Mouse (Mus musculus) inflammation-experienced regulatory T-cells (primary cell): Measurements from ENCODE around the gene Rmdn3. TPM values are rescaled to one million over a fixed set of nuclear protein-coding genes. Genes with fewer than 3 reads are reported as not detected.

ENCODE experiments used
- polyA plus RNA-seq, 2 experiments: library from polyadenylated mRNA; unstranded; fragments of 100-300 nt; shearing (Covaris generic); gene quantifications; one replicate each; pipeline ENCODE4 v1.2.1; 2017

Rmdn3 gene
- 10 to 100 TPM; 22.2 to 26.8 TPM for polyA plus RNA-seq

DNA sequence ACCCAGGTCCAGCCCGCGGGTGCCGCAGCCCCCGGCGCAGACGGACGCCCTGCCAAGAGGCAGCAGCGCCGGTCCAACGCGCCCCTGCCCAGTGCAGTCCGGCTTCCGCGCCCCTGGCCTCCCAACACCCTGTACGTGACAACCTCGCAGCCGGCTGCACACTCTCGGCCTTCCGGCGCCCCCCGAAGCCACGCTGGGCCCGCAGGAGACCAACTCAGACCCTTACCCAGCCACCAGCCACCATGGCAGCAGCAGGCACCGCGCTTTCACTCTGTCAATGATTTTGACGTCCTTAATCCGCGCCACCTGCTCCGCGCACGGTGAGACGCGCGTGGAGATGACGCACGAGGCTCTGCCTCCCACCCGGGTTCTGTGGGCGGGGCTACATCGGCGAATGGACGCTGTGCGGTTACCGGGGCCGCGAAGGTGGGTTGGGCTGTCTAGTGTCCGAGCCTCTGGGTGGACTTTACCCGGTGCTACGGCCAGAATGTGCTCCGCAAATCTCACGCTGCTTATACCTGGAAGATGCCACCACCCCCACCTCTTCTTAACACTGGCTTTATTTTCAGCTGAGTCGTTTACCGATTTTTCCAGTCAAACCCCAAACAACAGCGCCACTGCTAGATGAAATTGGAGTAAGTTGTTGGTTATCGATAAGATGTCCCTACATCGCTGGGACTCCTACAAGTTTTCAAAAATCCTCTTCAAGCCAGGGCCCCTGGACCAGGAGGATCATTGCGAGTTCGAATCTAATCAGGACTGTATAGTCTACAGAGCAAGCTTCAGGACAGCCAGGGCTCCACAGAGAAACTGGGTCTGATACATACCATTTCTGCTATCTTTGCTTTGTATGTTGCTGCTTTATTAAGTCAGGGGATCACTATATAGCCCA is at the start of gene Rmdn3:
TSS of gene Rmdn3 (minus strand) at position 354 of the 892 bp plus-strand sequence.

DNA sequence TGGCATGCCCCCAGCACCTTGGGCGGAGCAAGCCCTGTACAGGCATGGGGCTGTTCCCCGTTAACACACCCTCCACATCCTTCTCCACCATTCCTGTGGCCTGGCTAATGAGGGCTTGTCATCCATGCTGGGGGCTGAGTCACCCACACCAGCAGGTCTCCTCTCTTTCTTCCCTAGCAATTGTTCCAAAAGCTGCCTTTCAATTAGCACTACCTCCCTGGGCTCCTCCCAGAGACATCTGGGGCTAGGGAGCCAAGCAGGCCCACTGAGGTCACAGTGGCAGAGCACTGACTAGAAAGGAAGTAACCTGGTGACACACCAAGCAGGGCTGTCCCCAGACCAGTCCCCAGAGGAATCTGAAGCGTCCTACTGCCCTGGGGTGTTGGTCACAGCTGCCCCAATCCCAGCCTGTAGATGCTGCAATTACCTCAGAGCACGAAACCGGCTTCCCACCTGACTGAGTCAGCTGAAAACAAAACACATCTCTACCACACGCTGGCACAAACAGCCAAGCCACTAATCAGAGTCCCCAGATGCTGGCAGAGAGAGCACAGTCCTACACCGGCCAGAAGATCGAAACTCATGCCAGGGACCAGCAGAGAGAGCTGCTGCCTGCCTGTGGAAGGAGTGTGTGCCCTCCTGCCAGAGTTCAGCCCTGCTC is 17.3 kb upstream of the Rmdn3 start, which contains the start of gene Gm14137:
TSS of gene Gm14137 (plus strand) at position 519 of the 661 bp plus-strand sequence.

DNA sequence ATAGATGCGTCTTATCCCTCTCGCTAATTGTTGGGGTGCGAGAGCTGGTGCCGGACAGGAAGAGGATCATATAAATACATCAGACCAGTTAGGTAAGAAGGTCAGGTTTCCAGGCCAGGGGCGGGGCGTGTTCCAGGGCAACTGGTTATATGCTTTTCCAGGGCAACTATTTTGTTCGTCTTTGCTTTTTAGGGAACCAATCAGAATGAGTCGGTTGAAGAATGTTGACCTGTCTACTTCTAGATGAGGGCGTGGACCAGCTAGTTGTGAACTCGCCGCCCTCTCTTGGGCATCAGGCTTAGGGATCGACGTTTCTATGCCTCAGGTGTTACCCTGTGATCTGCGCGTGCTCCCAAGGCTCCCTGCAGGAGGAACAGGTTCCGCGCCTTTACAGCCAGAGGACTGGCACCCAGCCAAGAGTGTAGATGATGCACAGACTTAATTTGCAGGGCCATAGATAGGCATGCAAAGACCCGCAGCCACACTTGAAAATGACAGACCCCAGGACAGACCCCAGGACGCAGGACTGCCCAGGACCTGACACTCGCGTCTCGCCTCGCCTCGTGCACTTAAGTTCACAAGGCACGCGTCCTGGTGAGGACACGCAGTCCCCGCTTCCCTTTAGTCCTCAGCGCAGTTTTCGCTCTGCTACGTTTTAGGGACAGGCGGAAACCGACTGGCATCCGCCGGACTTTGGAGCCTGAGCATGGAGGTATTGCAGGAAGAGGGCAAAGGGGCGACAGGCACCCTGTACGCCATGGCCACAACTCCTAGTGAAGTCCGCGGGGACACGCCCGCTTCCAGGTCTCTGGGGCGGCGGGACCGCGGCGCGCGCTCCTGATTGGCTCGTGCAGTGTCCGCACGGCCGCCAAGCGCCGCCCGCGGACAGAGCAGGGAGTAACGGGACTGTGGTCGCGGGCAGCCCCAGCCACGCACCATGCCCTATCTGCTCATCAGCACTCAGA is 10.3 kb upstream of the Rmdn3 start, which contains the start of gene Gchfr:
TSS of gene Gchfr (plus strand) at position 873 of the 965 bp plus-strand sequence.

DNA sequence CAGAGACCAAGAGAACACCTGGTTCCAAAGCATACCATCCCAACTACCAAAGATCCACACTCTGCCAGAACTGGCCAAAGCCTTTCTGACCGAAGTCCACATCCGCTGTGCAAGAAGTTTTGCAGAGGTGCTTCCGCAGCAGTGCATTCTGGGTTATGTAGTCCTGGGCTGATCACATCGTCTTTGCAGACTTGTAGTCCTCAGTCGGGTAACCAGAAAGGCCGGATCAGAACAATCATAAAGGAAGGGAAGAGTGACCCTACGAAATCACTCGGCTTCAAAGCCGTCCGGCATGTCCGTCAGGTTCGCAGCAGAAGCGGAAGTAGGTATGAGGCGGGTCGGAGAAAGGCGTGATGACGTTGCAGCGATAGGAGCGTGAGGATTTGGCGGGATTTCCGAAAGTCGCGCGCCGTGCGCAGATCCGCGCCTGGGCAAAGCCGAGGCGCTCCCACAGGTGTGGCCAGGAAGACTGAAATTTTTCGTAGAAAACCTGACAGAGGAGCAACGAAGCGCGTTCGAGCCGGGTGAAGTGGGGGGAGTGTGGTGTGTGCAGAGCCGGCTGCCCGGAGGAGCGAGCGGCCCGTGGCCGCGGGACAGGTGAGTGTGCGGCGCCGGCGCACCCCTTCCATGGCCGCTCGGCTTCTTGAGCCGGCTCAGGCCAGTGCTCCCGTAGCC is 44.3 kb downstream of the Rmdn3 start, which contains the start of gene Rad51:
TSS of gene Rad51 (plus strand) at position 356 of the 675 bp plus-strand sequence.

Other genes with a start within 250 kb of the Rmdn3 start
- gene Chst14, start 230.5 kb downstream of the Rmdn3 start, polyA plus RNA-seq: 1 to 10 TPM; 4.5 to 7.9 TPM
- 10 to 100 TPM; 20.8 to 30.6 TPM for gene Ccdc32, start 127.6 kb downstream of the Rmdn3 start, polyA plus RNA-seq
- 1 to 10 TPM; 1.2 to 3.8 TPM for gene Rpusd2, start 122.2 kb downstream of the Rmdn3 start, polyA plus RNA-seq
- gene Knl1, start 109.9 kb downstream of the Rmdn3 start, polyA plus RNA-seq: under 1 TPM; 0.52 to 0.94 TPM
- gene Rad51, start 44.2 kb downstream of the Rmdn3 start, polyA plus RNA-seq: 1 to 10 TPM; 3.6 to 3.8 TPM
- gene Gchfr, start 10.7 kb upstream of the Rmdn3 start, polyA plus RNA-seq: under 1 TPM; 0.34 to 0.60 TPM
- gene Gm14137, start 17.5 kb upstream of the Rmdn3 start, polyA plus RNA-seq: under 1 TPM; 0.70 to 0.83 TPM
- gene Zfyve19, start 51.6 kb upstream of the Rmdn3 start, polyA plus RNA-seq: 10 to 100 TPM; 40.0 to 50.1 TPM
- 10 to 100 TPM; 22.5 to 35.9 TPM for gene Dnajc17, start 51.8 kb upstream of the Rmdn3 start, polyA plus RNA-seq
- gene Ppp1r14d, start 72.9 kb upstream of the Rmdn3 start, polyA plus RNA-seq: not detected
- gene Spint1, start 80.3 kb upstream of the Rmdn3 start, polyA plus RNA-seq: under 1 TPM in 1 of 2 experiments, not detected in 1; 0.81 TPM
- under 1 TPM in 1 of 2 experiments, not detected in 1; 0.78 TPM for gene Rhov, start 114.2 kb upstream of the Rmdn3 start, polyA plus RNA-seq
- gene Vps18, start 131.7 kb upstream of the Rmdn3 start, polyA plus RNA-seq: 10 to 100 TPM; 11.3 to 12.6 TPM
- gene Dll4, start 168.8 kb upstream of the Rmdn3 start, polyA plus RNA-seq: not detected
- gene Chac1, start 194.2 kb upstream of the Rmdn3 start, polyA plus RNA-seq: 1 to 10 TPM in 1 of 2 experiments, under 1 TPM in 1; 0.29 to 1.9 TPM